Mouse (Mus musculus) layer of hippocampus, adult 11-12 months (tissue): Measurements from ENCODE around the gene Ahnak2.

ENCODE experiments used
- DNase-seq: peaks from one replicate; pipeline ENCODE4 v3.0.0; 2022; ENCODE audit warnings: low spot score

The Ahnak2 gene

DNA sequence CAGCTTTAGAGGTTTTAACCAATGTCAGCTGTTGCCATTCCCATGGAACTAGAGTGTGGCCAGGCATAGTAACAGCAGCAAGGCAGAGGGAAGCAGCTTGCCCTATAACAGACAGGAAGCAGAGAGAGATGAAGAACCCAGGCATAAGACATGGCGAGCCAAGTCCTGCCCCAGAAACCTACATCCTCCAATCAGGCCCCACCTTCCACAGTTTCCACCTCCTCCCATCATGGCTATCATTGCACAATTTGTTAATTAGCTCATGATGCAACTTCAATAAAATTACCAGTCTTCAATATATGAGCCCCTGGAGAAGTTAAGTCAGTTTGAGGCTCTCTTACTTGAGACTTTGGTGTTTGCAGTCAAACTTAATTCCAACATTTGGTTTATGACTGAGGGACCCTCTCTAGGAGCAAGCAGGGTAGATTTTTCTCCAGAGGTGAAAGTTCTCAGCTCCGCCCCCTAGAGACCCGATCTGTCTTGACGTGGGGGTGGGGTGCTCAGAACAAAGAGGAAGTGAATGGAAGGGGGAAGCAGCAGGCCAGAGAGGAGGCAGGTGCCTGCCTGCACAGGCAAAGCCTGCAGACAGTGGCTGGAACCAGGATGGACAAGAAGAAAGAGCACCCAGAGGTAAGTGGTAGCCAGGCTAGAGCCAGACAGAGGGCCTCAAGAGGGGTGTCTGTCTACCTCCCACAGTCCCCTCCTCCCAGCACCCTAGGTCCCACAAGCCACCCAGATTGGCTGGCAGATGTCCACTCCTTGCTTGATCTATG lies 42.1 kb downstream of the Ahnak2 start, which contains the start of gene Pld4:
Pld4 (plus strand) TSS at position 502 of the 773 bp plus-strand sequence.
- DNase-seq: peak; percentile 45

DNA sequence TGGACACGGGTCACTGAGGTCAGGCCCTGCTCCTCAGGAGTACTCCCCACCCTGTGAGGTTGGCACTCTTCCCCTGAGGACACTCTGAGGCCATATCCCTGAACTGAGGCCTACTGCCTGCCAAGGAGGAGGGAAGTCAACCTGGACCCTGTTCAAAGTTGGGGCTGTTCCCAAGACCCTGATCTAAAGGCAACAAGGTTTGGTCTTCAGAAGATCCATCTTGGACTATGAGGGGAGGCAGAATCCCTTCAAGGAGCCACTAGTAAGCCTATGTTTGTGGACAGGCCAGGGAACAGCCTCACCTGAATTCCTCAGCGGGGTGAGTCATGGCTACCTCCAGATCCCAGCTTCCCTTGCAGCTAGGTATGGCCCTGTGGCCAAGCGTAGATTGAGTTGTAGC lies 43.0 kb downstream of the Ahnak2 start:
- DNase-seq: no peak

DNA sequence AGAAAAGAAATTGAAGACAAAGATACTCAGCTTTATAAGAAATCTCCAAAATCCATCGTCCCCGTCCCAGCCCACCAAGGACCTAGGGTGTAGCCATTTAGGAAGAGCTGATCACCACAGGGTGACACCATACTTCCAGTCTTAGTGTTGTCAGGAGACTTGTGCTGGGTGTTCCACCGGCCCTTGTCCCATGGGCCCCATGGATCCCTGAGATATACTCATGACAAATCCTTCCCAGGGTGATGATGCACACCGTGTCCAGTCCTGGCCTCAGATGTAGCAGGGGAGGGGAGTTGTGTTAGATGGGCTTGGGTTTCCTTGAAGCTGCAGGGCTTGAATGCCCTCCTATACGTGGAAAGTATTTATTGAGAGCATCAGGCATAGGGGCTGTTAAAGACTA lies 44.6 kb downstream of the Ahnak2 start:
- DNase-seq: no peak

DNA sequence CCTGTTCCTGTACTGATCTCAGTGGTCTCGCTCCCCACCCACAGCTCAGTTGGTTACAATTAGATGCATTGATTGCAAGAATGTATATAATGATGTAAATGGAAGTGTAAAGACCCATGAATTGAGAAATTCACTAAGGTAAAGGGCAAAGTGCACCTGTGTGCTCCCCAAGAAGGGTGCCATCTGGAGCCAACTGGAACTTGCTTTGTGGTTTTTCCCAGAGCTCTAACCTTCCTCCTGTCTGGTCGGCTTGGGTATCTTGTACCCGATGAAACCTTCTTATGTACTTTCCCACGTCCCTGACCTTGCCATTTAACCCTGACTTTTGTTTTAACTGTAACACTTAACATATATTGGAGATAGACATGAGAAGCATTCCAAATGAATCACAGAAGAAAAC lies 46.6 kb downstream of the Ahnak2 start:
- no peak for DNase-seq

DNA sequence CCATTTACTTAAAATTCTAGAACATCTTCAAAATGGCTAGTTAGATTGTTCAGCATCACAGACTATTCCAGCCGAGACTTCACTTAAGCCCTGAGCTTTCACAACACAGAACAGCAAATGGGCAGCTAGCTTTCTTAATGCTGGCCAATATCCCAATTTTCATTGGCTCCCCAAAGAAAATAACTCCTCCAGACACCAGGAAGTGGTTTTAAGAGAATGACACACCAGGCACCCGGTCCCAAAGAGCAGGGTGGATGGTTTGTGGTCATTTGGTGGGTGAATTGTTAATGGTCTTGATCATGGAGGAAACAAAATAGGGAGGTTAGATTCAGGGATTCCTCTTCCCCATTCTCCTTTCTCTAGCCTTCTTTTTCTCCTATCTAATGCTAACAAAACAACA lies 50.1 kb downstream of the Ahnak2 start:
- no peak for DNase-seq

DNA sequence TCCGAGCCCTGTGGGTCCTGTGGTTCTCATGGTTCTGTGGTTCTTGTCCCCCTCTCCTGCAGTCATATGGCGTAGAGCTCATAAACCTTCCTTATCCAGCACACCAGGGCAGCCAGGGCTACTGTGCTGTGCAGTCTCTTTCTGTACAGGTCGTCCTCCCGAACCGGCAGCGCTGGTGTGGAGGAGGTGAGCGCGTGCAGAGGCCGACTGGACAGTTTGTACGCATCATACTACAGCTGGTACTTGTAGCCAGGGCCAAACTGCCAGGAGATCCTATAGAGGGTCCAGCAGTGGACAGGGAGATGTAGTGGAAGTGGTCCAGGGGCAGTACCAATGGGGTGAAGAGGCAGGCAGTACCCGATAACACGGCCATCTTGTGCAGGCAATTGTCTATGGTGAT lies 51.5 kb downstream of the Ahnak2 start:
- DNase-seq: no peak

DNA sequence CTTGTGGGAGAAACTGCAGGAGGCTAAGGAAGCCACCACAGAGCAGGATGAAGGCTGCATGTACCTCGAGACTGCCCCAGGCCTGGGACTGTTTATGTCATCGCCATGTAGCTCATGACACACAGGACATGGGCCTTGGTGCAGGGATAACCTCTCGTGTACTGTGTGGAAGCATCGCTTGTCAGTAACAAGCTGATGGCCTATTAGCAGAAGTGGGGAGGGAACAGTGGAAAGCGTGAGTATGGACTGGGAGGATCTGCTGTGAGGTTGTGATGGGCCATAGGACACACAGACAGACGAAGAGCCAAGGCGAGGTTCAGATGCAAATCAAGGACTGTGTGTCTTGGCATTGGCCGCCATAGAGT lies 54.9 kb downstream of the Ahnak2 start:
- no peak for DNase-seq

DNA sequence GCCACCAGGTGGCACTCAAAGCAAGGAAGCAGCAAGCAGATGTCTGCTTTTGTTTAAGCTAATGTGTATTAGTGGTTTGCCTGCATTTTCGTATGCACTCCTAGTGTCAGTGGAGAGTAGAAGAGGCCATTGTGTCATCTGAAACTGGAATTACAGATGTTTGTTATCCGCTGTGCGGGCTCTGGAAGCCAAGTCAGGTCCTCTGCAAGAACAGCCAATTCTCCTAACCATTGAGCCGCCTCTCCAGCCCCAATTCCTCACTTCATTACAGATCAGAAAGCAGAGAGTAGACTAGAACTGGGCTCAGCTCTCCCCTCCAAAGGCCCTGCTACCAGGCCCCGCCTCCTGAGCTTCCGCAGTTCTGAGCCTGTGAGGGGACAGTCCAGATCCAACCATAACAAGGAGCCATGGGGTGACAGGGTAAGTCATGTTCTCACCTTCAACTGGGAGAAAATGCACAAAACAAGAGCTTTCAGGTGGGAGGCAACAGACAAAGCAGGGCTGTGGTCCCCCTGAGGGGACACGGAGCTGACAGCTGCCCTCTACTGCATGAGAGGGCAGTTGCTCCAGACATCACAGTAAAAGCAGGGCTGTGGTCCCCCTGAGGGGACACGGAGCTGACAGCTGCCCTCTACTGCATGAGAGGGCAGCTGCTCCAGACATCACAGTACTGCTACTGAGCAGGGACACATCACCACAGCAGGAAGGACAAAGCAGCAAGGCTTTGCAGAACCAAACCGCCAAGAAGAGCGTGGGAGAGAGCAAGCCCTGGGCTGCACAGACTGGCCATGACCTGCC lies 55.5 kb downstream of the Ahnak2 start:
- DNase-seq: no peak

DNA sequence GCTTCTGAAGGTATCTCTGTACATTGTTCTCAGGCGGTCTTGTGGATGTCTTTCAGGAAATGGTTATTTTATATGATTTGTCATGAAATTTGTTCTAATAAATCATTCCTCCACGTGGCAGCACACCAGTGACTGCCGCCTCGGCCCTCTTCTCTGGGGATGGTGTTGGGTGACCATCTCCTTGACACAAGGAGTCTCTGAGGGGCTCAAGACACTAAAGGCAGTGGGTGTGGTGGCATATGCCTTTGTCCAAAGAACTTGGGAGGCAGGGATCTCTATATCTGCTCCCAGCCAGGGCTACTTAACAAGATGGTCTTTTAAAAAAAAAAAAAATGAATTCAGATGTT lies 56.0 kb downstream of the Ahnak2 start:
- no peak for DNase-seq

DNA sequence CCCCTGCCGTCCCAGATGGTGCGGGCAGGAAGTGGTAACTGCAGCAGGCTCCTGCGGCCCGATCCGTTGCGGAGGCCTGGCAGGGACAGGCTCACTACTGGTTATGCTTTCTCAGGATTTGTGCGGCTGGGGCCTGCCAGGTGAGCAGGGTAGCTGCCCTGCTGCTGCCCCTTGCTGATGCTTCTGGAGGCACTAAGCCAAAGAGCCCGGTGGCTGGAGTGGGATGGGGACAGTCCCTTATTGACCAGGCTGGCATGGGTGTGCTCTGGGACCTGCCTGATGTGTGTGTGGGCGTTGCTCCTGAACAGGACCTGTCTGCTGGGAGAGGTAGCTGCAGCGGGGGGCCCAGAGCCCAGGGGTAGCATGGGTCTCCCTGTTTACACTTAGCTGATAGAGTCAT lies 56.7 kb downstream of the Ahnak2 start:
- DNase-seq: no peak

DNA sequence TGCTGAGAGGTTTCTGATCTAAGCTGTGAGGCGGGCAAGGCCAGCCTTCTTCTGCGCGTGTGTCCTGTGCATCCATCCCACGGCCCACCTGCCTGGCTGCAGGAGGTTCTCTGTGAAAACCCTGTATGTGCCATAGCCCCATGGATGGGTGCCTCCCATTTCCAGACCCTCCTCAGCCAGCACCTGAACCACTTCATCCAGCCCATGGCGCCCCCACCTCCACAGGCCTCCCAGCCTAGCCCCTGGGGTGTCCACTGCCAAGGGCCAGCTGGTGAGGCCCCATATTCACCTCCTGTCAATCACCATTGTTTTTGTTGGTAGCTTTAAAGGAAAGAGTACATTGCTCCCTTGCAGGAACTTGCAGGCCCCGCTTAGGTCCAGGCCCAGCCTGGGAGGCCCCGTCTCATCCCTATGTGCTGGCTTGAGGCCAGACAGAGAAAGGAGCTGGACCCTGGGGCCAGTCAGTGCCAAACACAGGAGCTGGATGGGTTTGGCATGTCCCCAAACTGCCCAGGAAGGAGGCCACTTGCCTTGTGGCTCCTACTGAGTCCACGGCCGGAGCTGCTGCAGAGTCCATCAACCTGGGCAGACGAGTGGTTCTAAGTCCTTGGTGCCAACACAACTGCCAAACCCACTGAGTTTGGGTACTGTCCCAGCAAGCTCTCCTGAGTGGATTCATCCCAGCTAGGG lies 57.4 kb downstream of the Ahnak2 start:
- DNase-seq: no peak

DNA sequence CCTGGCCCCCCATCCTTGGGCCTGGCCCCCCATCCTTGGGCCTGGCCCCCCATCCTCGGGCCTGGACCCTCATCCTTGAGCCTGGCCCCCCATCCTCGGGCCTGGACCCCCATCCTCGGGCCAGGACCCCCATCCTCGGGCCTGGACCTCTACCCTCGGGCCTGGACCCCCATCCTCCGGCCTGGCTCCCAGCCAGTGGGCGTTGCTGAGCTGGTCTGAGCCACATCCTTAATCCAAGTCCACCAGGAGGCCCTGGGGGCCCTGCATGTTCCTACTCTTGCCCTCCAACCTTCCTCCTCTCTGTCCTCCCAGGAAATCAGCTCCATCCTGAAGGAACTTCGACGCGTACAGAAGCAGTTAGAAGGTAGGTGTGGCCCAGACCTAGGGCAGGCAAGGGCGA lies 58.2 kb downstream of the Ahnak2 start:
- no peak for DNase-seq

DNA sequence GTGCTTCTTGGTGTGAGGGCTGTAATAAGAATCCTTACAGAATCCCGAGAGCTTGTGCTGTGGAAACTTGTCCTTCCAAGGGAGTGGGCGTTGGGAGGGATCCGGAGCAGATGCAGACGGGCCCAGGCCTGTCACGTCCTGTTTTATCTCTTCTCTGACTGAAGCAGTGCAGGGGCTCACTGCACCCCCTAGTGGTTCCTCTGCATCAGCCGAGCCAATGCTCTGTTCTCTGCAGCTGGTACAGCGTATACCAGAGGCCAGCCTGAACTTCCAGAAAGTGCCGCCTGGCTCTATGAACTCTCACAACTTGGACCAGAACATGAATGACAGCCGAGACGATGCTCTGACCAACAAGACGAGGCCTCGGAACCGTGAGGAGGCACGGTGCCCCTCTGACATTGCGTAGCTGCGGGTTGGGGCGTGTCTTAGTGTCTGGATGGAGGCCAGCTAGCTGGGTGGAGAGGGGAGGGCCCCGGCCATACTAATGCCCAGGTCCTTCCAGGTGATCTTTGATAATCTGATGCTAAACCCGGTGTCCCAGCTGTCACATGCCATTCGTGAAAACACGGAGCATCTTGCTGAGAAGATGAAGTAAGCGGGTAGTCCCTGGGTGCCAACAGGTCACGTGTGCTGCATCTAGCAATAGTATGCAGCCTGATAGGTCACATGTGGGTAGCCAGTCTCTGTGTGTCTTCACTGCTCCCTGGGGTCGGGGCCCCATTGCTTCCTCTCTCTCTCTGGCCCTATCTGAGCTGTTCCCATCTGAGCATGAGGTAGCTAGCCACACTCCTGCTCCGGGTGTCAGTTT lies 59.1 kb downstream of the Ahnak2 start:
- peak; percentile 89 for DNase-seq

DNA sequence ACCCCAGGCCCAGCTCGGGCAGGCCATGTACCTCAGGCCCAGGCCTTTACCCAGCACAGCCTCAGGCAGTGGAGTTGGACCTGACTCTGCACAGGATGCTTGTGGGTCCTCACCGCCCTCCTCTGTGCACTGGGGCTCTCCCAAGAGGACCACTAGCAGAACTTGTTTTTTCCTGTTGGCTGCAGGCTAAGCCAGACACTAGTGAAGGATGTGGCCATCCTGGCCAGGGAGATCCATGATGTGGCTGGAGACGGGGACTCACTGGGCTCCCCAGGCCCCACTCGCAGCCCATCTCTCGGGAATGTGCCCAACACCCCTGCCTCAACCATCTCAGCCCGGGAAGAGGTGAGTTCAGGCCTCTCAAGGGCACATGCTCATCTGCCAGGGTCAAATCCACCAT lies 59.7 kb downstream of the Ahnak2 start:
- DNase-seq: no peak

DNA sequence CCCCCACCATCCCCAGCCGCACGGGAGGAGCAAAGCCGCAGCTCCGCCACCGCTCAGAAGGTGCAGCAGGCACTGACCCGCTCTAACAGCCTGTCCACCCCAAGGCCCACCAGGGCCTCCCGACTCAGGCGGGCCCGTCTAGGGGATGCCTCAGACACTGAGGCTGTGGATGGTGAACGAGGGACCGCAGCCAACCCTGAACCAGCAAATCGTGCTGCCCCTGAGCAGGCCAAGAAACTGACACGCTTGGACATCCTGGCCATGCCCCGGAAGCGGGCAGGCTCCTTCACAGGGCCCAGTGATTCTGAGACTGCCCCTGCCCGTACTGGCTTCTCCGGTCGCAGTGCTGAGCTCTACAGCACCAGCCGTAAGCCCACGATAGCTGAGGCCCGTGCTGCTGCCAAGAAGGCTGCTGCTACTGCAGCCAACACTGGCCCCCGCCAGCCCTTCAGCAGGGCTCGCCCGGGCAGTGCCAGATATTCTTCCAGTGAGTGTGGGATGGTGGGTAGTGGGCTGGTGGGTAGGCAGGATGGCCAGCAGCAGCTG lies 63.4 kb downstream of the Ahnak2 start:
- no peak for DNase-seq

DNA sequence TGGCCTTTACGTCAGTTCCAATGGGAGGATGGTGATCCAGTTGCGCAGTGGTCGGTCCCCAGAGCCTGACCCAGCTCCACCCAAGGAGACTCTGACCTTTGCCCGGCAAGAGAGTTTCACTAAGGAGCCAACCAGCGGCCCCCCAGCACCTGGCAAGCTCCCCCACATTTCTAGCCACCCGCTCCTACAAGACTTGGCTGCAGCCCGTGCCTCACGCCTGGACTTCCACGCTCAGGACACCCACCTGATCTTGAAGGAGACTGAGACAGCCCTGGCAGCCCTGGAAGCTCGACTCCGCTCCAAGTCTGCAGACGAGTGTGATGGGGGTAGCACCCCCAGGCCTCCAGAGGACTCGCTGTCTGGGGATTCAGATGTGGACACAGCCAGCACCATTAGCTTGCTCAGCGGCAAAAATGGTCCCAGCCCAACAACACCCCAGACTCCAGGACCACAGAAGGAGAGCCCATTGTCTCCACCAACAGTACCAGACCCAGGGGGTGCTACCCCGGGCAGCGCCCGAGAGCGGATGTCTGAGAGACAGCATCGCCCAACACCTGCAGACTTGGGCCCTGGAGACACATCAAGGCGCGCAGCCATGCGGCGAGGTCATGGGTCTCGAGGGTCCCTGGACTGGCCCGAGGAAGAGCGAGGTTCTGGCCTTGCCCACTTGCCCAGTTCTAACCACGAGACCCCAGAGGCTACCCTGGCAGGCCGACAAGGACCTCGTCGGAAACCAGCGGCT lies 64.0 kb downstream of the Ahnak2 start:
- no peak for DNase-seq

DNA sequence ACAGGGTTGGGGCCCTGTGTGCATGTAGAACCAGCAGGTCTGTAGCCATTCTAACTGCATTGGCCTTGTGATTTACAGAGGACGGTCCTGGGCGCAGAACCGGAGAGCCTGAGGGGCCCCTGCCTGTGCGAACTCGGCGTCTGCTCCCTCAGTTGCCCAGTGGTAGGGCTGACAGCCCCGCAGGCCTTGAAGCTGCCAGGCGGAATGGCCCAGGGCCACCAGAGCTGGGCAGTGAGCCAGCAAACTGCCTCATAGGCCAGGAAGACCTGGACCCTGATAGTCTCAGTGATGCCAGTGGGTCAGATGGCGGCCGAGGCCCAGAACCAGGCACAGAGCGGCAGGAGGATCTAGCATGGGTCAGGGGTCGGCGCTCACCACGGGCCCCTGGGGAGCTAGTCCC lies 64.7 kb downstream of the Ahnak2 start:
- DNase-seq: peak; percentile 72

DNA sequence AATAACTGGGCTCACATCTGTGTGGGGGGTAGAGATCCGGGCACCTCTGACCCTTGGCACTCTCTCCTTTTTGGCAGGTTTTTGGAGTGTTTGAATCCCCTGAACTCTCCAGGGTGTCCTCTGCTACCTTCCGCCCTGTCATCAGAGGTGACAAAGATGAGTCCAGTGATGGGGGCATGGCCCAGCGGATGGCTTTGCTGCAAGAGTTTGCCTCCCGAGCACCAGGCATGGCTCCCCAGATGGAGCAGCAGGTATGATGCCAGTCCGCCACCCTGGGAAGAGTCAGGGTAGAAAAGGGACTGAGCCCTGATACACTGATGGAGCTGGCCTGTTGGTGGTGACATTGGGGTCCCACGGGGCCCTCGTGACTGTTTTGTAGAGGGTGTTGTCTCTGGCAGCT lies 65.4 kb downstream of the Ahnak2 start:
- DNase-seq: no peak

DNA sequence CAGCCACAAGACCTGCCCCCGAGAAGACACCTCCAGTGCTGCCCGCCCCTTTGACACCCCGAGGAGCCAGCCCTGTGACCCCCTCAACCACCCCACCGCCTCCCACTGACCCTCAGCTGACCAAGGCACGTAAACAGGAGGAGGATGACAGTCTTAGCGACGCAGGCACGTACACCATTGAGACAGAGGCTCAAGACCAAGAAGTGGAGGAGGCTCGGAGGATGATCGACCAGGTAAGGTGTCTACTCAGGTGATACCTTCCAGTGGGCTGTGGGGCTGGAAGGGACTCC lies 65.9 kb downstream of the Ahnak2 start:
- DNase-seq: no peak

DNA sequence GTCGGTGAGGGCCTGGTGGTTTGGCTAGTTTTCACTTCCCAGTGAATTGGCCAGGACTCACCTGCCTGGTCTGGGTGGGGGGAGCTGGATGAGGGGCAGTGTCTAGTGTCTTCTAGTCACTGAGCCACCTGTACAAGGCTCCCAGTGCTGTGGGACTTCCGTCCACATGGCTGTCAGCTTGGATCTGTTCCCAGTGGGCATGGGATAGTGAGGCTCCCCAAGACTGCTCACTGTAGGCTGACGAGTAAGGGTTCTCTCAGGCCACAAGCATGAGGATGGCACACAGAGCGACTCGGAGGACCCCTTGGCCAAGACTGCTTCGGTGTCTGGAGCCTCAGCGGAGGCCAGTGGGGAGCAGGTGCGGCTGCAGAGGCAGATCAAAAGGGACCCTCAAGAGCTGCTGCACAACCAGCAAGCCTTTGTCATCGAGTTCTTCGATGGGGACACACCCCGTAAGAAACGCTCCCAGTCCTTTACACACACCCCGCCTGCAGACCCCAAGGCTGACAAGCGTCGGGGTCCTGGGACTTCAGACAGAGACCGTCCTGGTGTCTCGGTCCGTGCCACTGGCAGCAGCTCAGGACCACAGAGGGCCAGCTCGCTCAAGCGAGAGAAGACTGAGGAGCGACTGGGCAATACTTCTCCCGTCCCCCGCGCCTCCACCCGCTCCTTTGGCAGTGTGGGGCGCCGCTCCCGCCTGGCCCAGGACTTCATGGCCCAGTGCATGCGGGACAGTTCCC lies 66.4 kb downstream of the Ahnak2 start:
- DNase-seq: no peak
